Mouse (Mus musculus) left cerebral cortex, adult 11 months (tissue): ENCODE measurements around the gene Alg10b.
"Not testable (repeated sequence)": the region's sequence is repeated elsewhere in the genome, so short reads cannot be mapped to it uniquely, and the experiment has no call there.

Experiments used
- DNase-seq: peaks from one replicate; pipeline ENCODE4 v3.0.0; 2022; ENCODE audit warnings: low spot score

The Alg10b gene

GRCm38 (mm10) chr15:90223969-90224750 lies at the start of gene Alg10b:
Gene Alg10b (plus strand): TSS chr15:90224311.
- peak; percentile 62 for DNase-seq

GRCm38 (mm10) chr15:90183108-90183507 lies 41.0 kb upstream of the Alg10b start:
- not testable (repeated sequence) for DNase-seq

GRCm38 (mm10) chr15:90183511-90183910 lies 40.6 kb upstream of the Alg10b start:
- no peak for DNase-seq

DNA sequence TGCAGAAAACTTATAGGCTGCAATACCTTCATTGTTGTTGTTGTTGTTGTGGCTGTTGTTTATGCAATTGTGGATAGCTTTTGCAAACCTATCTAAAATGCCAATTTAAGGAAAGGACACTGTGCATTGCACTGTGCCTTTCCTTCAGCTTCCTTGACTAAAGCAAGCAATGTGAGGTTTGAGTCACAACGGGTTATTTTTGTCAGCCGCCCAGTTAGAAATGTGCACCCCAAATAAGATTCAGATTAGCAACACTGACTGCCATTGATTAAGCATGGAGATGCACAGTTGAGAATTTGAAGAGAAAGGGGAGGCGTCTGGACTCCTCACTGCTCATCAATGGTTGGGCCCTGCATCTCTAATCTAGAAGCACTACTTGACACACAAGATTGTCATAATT lies 39.4 kb upstream of the Alg10b start:
- DNase-seq: peak; percentile 3

- no peak for DNase-seq
Observed at GRCm38 (mm10) chr15:90189477-90189876, 34.6 kb upstream of the Alg10b start.

DNA sequence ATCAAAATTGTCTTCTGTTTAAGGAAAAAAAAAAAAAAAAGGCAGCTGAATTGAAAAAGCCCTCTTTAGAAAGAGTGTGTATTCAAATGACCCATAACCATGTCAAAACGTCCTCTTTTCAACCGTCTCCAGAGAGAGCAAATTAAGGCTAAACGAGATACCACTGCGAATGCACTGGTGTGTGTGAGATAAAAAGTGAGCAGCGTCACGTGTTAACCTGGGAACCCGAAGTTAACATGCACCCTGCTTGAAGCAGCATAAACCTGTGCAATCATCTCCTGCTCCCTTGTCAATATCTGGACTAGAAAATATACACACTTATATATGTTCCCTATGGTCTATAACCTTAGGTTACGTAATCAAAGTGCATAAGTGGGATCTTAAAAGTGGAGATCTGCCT lies 10.2 kb upstream of the Alg10b start:
- DNase-seq: no peak

DNA sequence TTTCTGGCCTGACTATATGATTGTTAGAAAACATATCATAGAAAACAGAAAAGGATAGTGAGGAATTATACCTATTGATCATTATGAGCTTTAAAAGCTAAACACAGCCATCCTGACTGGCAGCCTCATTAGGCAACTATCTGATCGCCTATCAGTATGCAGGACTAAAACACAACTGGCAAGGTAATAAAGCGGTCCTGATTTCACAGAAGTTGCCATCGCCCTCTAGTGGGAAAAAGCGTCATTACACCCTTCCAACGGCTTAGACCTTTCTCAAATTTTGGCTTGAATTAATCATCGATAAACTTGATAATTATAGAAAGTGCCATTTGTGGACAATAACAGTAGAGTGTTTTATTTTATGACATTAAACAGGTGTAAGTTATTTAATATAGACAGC lies 9.2 kb upstream of the Alg10b start:
- peak; percentile 35 for DNase-seq

- DNase-seq: no peak
Observed at GRCm38 (mm10) chr15:90225058-90225575, 1.0 kb downstream of the Alg10b start.

DNA sequence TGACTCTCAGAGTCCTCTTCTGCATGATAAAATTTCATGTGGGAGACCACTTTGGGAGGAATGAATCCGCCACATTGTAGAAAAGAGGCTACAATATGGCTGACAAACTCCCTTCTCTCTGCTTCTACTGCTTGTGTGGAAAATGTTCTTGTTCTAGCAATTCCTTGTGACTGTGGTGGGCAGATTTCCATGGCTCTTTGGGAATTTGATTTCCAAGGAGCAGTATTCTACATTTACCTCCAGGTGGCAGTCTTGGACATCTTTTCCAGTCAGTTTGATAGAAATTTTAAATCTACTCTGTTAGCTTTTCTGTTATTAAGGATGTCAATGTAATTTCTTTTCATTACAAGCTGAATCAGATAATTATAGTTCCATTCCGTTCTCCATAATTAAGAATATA lies 13.5 kb downstream of the Alg10b start:
- no peak for DNase-seq

GRCm38 (mm10) chr15:90244081-90244480 lies 20.0 kb downstream of the Alg10b start:
- DNase-seq: no peak

- no peak for DNase-seq
Observed at GRCm38 (mm10) chr15:90249694-90250093, 25.6 kb downstream of the Alg10b start.

GRCm38 (mm10) chr15:90282876-90283275 lies 58.8 kb downstream of the Alg10b start:
- no peak for DNase-seq
